Comparison of ENCODE assay signal across 8 mouse cellular contexts in the genomic region with DNA sequence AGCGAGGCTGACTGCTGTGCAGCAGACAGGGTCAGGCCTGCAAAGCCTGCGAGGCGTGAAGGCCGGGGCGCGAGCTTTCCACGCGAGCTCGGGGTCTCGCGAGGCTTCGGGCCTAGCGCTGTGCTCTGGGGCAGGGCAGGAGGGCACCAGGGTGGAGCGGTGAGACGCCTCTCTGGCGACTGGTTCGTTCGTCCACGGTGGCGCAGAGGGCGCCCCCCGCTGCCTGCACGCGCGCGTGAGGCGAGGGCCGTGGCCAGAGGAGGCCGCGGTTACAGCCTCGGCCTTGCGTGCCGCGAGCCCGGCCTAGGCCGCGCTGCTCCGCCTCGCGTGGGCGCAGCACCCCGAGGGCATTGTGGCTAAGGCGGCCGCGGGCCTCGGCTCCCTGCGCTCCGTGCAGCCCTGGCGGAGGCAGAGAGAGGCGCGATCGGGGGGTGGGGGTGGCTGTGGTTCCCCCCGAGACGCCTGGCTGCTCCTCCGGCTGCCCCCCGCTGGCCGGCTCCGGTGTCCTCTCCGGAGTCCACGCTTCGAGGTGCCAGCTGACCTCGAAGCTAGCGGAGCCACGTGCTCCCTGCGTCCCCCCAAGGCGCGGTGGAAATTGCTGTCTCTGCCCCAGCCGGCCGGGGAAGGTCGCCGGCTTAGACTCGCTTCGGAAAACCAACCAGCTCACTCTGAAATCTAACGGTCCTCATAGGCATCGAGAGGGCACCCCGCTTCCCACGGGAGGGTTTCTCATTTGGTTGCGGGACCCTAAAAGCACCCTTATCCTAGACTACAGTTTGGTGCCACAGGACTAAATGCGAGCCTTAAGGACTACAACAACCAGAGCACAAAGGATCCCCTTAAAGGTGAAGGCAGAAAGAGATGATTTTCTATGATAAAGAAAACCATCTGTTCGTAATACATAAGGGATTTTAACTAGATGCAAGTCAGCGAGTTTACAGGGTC. TPM values are rescaled to one million over a fixed set of nuclear protein-coding genes. Genes with fewer than 3 reads are reported as not detected.
DNase-seq lines count a peak whose midpoint lies in the region; ATAC-seq and TF ChIP-seq lines count a peak whose summit lies in the region.

No protein-coding gene starts in this region.

- H3K36me3 ChIP-seq in embryonic facial prominence, embryonic 13.5 days, result no peaks in the 10 kb centered on the region
- H3K36me3 ChIP-seq in hindbrain, embryonic 16.5 days (ENCODE audit: control insufficient read depth, insufficient read depth, low read length), result no peaks in the 10 kb centered on the region
- no peaks in the 10 kb centered on the region for H3K36me3 ChIP-seq in neural tube, embryonic 14.5 days (ENCODE audit: control insufficient read depth, insufficient read depth, low read length)
- no peaks in the 10 kb centered on the region for H3K36me3 ChIP-seq in thymus, adult 2 months (ENCODE audit: control insufficient read depth, insufficient read depth, low read length)

- peaks cover 93% of the 10 kb centered on the region for H3K27me3 ChIP-seq in embryonic facial prominence, embryonic 13.5 days
- H3K27me3 ChIP-seq in hindbrain, embryonic 16.5 days (replicated peaks; ENCODE audit: control insufficient read depth, insufficient read depth, low read length), result peaks cover 61% of the 10 kb centered on the region
- peaks cover 73% of the 10 kb centered on the region for H3K27me3 ChIP-seq in neural tube, embryonic 14.5 days (ENCODE audit: control insufficient read depth, insufficient read depth, low read length)
- peaks cover 31% of the 10 kb centered on the region for H3K27me3 ChIP-seq in thymus, adult 2 months (ENCODE audit: control insufficient read depth, insufficient read depth, low read length)

- peak overlapping the region; percentile 37 for H3K4me3 ChIP-seq in embryonic facial prominence, embryonic 13.5 days
- H3K4me3 ChIP-seq in hindbrain, embryonic 16.5 days (ENCODE audit: low read length), result peak overlapping the region; percentile 23
- H3K4me3 ChIP-seq in neural tube, embryonic 14.5 days (ENCODE audit: low read depth, low read length), result peak overlapping the region; percentile 12
- H3K4me3 ChIP-seq in thymus, adult 2 months (ENCODE audit: control insufficient read depth, insufficient read depth, low read length), result no peak overlapping the region

- no peak for TF ChIP-seq POLR2A in thymus, adult 2 months (IDR thresholded peaks at IDR 0.05; ENCODE audit: control insufficient read depth, extremely low read depth, insufficient read depth, low read length, poor library complexity)

- ATAC-seq in embryonic facial prominence, embryonic 13.5 days (ENCODE audit: insufficient number of reproducible peaks, insufficient read depth, low FRiP score, low TSS enrichment, low read depth), result no peak
- ATAC-seq in hindbrain, embryonic 16.5 days, result peak; percentile 52; the same call in 1 of the 2 replicates
- ATAC-seq in neural tube, embryonic 14.5 days (ENCODE audit: low read depth), result peak; percentile 52; the same call in 1 of the 2 replicates
- no peak for ATAC-seq in erythroblast, adult 5-6 weeks (replicated peaks; ENCODE audit: low FRiP score, poor library complexity, severe bottlenecking)

- H3K9me3 ChIP-seq in embryonic facial prominence, embryonic 13.5 days, result no peaks in the 10 kb centered on the region
- H3K9me3 ChIP-seq in hindbrain, embryonic 16.5 days (ENCODE audit: control insufficient read depth, low read length), result no peaks in the 10 kb centered on the region
- H3K9me3 ChIP-seq in neural tube, embryonic 14.5 days (ENCODE audit: control insufficient read depth, low read length), result no peaks in the 10 kb centered on the region

- no peak for TF ChIP-seq CTCF in thymus, adult 2 months (IDR thresholded peaks at IDR 0.05; ENCODE audit: borderline replicate concordance, control insufficient read depth, extremely low read depth, insufficient read depth, low read length, poor library complexity)

- intact Hi-C loops in left cerebral cortex, postnatal 25 days (cut with DNase I), result no loop called here

- H3K4me1 ChIP-seq in embryonic facial prominence, embryonic 13.5 days, result peaks cover 21% of the 10 kb centered on the region
- peaks cover 18% of the 10 kb centered on the region for H3K4me1 ChIP-seq in hindbrain, embryonic 16.5 days (ENCODE audit: control insufficient read depth, insufficient read depth, low read depth, low read length)
- peaks cover 8% of the 10 kb centered on the region; the same call in 1 of the 2 replicates for H3K4me1 ChIP-seq in neural tube, embryonic 14.5 days (ENCODE audit: control insufficient read depth, insufficient read depth, low read length)
- peaks cover 10% of the 10 kb centered on the region for H3K4me1 ChIP-seq in thymus, adult 2 months (replicated peaks; ENCODE audit: control insufficient read depth, insufficient read depth, low read length)

- peak; percentile 62 for DNase-seq in kidney, postnatal 10 days
- DNase-seq in kidney, adult 8-10 months, result no peak
- DNase-seq in left cerebral cortex, postnatal 25 days (ENCODE audit: low spot score in 2 of 2), result no peak
- DNase-seq in thymus, adult 2 months, result no peak

- no peak overlapping the region for H3K27ac ChIP-seq in embryonic facial prominence, embryonic 13.5 days
- no peak overlapping the region for H3K27ac ChIP-seq in hindbrain, embryonic 16.5 days (ENCODE audit: low read depth, low read length)
- peak overlapping the region; percentile 48 for H3K27ac ChIP-seq in neural tube, embryonic 14.5 days (ENCODE audit: low read depth, low read length)
- H3K27ac ChIP-seq in thymus, adult 2 months (ENCODE audit: control insufficient read depth, insufficient read depth, low read length), result no peak overlapping the region

- peak overlapping the region; percentile 63 for H3K4me2 ChIP-seq in embryonic facial prominence, embryonic 13.5 days
- H3K4me2 ChIP-seq in hindbrain, embryonic 16.5 days (ENCODE audit: low read length), result peak overlapping the region; percentile 42
- H3K4me2 ChIP-seq in neural tube, embryonic 14.5 days (ENCODE audit: low read depth, low read length), result peak overlapping the region; percentile 38

- under 1% methylated on average over 74 of the region's 81 CpGs for WGBS in embryonic facial prominence, embryonic 13.5 days
- WGBS in hindbrain, embryonic 16.5 days, result 2% methylated on average over 67 of the region's 81 CpGs
- 1% methylated on average over 80 of the region's 81 CpGs for WGBS in neural tube, embryonic 14.5 days
- 6% methylated on average over 80 of the region's 81 CpGs for WGBS in thymus, adult 2 months

- peak overlapping the region; percentile 61 for H3K9ac ChIP-seq in embryonic facial prominence, embryonic 13.5 days
- H3K9ac ChIP-seq in hindbrain, embryonic 16.5 days (ENCODE audit: low read depth, low read length), result peak overlapping the region; percentile 14; the same call in 1 of the 2 replicates
- H3K9ac ChIP-seq in neural tube, embryonic 14.5 days (replicated peaks; ENCODE audit: low read depth, low read length), result peak overlapping the region; percentile 46

RNA-seq across cellular contexts. Expression of gene Otp, which starts 10.2 kb away (rescaled TPM):
- not detected in 2 replicates for polyA plus RNA-seq in embryonic facial prominence, embryonic 13.5 days (2015; fragmentation: Nextera tagmentation; extraction: Ambion mirVana)
- 5.0 and 6.2 TPM in 2 replicates for polyA plus RNA-seq in hindbrain, embryonic 16.5 days (2015; fragmentation: Nextera tagmentation; extraction: Ambion mirVana)
- polyA plus RNA-seq in neural tube, embryonic 14.5 days (2014; fragmentation: Nextera tagmentation; extraction: Ambion mirVana), result 10.0 and 13.5 TPM in 2 replicates
- under 1 TPM; 0.48 to 0.78 TPM for total RNA-seq in left cerebral cortex, postnatal 25 days (2021)
- not detected in 2 replicates for total RNA-seq in erythroblast, adult 5-6 weeks (2015; ENCODE audit: low replicate concordance)
- not detected in 2 replicates for total RNA-seq in erythroblast, adult 5-6 weeks (2017; ENCODE audit: low replicate concordance)
- not detected in 2 replicates for polyA plus RNA-seq in thymus, adult 2 months (2012; rRNA removed)

Comparison
In these comparisons a context has a peak if more than half of its experiments do, and no peak if none do; other contexts are left out.
1. ATAC-seq: peak in hindbrain, embryonic 16.5 days (single experiment) and neural tube, embryonic 14.5 days (single experiment); none in embryonic facial prominence, embryonic 13.5 days (single experiment) and erythroblast, adult 5-6 weeks (single experiment).
2. Peak in every context shown above with its lines, with median percentiles within 50 percentile points of each other: H3K4me2 ChIP-seq and H3K9ac ChIP-seq.